Mouse (Mus musculus) limb, embryonic 15.5 days (tissue): ENCODE measurements around the gene Qprt. TPM values are rescaled to one million over a fixed set of nuclear protein-coding genes. Genes with fewer than 3 reads are reported as not detected.

Experiments
- ATAC-seq: fragments of 200-750 bp; cut with Nextera tagmentation; 2 replicates; pipeline ENCODE4 v1.8.0; 2017; ENCODE audit warnings: low read depth, moderate TSS enrichment; ENCODE audit not compliant: insufficient number of reproducible peaks, low FRiP score, low TSS enrichment
- H3K27ac ChIP-seq: fragments of 300-500 bp; sonication (generic); 2 replicates; pipeline ENCODE4 v1.5.1; 2015; ENCODE audit warnings: moderate library complexity, mild to moderate bottlenecking, inconsistent platforms
- H3K27me3 ChIP-seq: fragments of 300-500 bp; sonication (generic); 2 replicates; pipeline ENCODE4 v1.6.1; 2015; ENCODE audit warnings: inconsistent platforms
- H3K36me3 ChIP-seq: fragments of 300-500 bp; sonication (generic); 2 replicates; pipeline ENCODE4 v1.6.1; 2015; ENCODE audit warnings: inconsistent platforms
- H3K4me1 ChIP-seq: fragments of 300-500 bp; sonication (generic); 2 replicates; pipeline ENCODE4 v1.6.1; 2015; ENCODE audit warnings: inconsistent platforms
- H3K4me2 ChIP-seq: fragments of 300-500 bp; sonication (generic); 2 replicates; pipeline ENCODE4 v1.6.1; 2015; ENCODE audit warnings: mild to moderate bottlenecking, inconsistent platforms
- H3K4me3 ChIP-seq: fragments of 300-500 bp; sonication (generic); 2 replicates; pipeline ENCODE4 v1.5.1; 2015; ENCODE audit warnings: mild to moderate bottlenecking, inconsistent platforms
- H3K9ac ChIP-seq: fragments of 300-500 bp; sonication (generic); 2 replicates; pipeline ENCODE4 v1.6.1; 2015; ENCODE audit warnings: inconsistent platforms
- H3K9me3 ChIP-seq: fragments of 300-500 bp; sonication (generic); 2 replicates; pipeline ENCODE4 v1.6.1; 2016; ENCODE audit warnings: inconsistent platforms
- WGBS: fragments of 180-500 bp; shearing (Covaris S2); methylation state at CpG from one replicate; pipeline ENCODE4 v1.1.7; 2015; 5-methylcytosine and 5-hydroxymethylcytosine counted together
- polyA plus RNA-seq: library from polyadenylated mRNA; unstranded; fragments of >200 nt; fragmentation: Nextera tagmentation; extraction: Ambion mirVana; gene quantifications from 2 replicates; pipeline ENCODE4 v1.2.1, GENCODE M21; 2015

Gene Qprt
- 4.1 and 6.3 TPM in 2 replicates for polyA plus RNA-seq

DNA sequence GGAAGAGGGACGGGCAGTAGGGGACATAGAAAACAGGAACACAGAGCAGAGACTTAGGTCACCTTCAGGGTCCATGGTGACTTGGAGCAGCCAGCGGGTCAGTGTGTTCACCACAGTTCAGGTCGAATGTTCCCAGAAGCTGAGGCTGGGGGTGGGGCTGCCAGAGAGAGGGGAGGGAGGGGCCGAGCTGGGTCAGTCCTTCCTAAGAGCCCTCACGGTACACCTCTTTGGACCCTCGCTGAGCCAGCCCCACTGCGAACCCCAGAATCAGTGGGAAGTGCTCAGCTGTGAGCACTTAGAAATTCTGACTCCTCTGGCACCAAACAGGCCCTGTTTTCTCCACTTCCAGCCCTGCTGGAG, at the start of gene Qprt:
Gene Qprt (minus strand): TSS at position 316 of the 360 bp plus-strand sequence.
- Histone ChIP-seq H3K27ac (no peak within 1 kb of the TSS), H3K4me1 (peaks cover 25% of the 10 kb centered on the region), H3K9ac (no peak within 1 kb of the TSS), H3K4me3 (peak within 1 kb of the TSS; percentile 15), H3K4me2 (0 out of 2 replicates have a peak within 1 kb of the TSS, but pooled peaks have one; percentile 17), H3K36me3 (no peaks in the 10 kb centered on the region), H3K9me3 (no peaks in the 10 kb centered on the region), H3K27me3 (peaks cover 35% of the 10 kb centered on the region)
- WGBS: 14% methylated on average over 7 of the region's 7 CpGs
- no peak for ATAC-seq

DNA sequence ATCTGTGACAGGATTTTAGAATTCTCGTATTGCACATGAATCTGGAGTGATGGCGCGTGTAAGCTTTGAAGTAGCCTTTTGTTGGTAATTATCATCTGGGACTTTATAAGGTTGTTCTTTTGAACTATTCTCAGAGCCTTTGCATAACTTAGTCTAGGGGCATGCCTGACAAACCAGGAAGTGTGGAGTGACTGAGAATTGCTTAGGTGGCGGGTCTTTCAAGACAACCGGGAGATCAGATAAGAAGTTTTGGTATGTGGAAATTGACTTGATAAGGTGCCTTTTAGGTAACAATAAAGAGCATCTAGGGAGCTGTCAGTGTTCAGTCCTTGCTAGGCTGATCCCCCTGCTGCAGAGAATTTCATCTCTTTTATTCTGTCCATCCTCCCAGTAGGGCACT, 44.5 kb upstream of the Qprt start:
- Histone ChIP-seq H3K4me2 (no peak overlapping the region), H3K9me3 (no peaks in the 10 kb centered on the region), H3K36me3 (no peaks in the 10 kb centered on the region), H3K27ac (no peak overlapping the region), H3K4me1 (no peaks in the 10 kb centered on the region), H3K27me3 (no peaks in the 10 kb centered on the region), H3K9ac (no peak overlapping the region), H3K4me3 (no peak overlapping the region)
- no peak for ATAC-seq
- WGBS: 87% methylated on average over 5 of the region's 5 CpGs

- Histone ChIP-seq H3K27me3 (no peaks in the 10 kb centered on the region), H3K27ac (no peak overlapping the region), H3K4me2 (no peak overlapping the region), H3K36me3 (no peaks in the 10 kb centered on the region), H3K4me1 (no peaks in the 10 kb centered on the region), H3K9ac (no peak overlapping the region), H3K9me3 (no peaks in the 10 kb centered on the region), H3K4me3 (no peak overlapping the region)
- 84% methylated on average over 12 of the region's 12 CpGs for WGBS
- ATAC-seq: no peak
These were observed 43.8 kb upstream of the Qprt start for GRCm38 (mm10) chr7:127165607-127166493.

DNA sequence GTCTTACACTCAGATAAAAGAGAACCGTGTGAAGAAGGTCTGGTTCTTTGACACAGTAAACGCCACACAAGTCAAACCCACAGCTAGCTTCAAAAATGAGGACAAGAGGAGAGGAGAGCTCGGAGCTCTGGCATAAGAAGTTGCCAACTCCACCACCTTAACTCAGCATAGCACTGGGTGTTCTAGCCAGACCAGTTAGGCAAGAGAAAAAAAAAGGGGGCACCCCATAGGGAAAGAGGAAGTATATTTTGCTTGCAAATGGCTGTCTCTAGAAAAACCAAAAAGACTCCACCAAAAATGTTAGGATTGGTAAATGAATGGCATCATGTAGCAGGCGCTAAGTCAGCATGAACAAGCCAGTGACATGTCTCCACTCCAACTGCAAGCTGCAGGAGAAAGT, 42.0 kb upstream of the Qprt start:
- Histone ChIP-seq H3K36me3 (no peaks in the 10 kb centered on the region), H3K4me1 (no peaks in the 10 kb centered on the region), H3K9ac (no peak overlapping the region), H3K4me3 (no peak overlapping the region), H3K27me3 (no peaks in the 10 kb centered on the region), H3K27ac (no peak overlapping the region), H3K9me3 (no peaks in the 10 kb centered on the region), H3K4me2 (no peak overlapping the region)
- ATAC-seq: no peak
- 87% methylated on average over 4 of the region's 4 CpGs for WGBS

- Histone ChIP-seq H3K4me2 (no peak overlapping the region), H3K9ac (no peak overlapping the region), H3K9me3 (no peaks in the 10 kb centered on the region), H3K4me1 (no peaks in the 10 kb centered on the region), H3K36me3 (no peaks in the 10 kb centered on the region), H3K27ac (no peak overlapping the region), H3K4me3 (no peak overlapping the region), H3K27me3 (no peaks in the 10 kb centered on the region)
- WGBS: 83% methylated on average over 5 of the region's 5 CpGs
- ATAC-seq: no peak
These were observed 40.5 kb upstream of the Qprt start for GRCm38 (mm10) chr7:127162546-127162945.

DNA sequence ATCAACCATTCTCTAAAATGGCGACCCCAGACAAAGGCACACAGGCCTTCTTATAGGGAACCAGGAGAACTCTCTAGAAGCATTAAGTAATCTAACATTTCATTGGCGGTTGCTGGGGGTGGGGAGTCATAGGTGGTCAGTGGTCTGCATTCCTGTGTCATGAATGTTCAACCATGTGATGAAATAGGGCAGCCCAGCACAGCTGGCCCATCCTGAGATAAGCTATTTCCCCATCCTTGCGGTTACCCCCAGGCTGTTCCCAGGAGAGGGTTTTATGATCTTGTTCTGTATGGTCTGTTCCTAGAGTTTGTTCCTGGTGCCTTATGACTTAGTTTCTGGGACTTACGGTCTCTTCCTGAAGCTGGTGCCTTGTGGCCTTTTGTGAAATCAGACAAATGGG, 35.5 kb upstream of the Qprt start:
- Histone ChIP-seq H3K4me2 (no peak overlapping the region), H3K27ac (no peak overlapping the region), H3K4me3 (no peak overlapping the region), H3K27me3 (no peaks in the 10 kb centered on the region), H3K9me3 (no peaks in the 10 kb centered on the region), H3K9ac (no peak overlapping the region), H3K4me1 (no peaks in the 10 kb centered on the region), H3K36me3 (no peaks in the 10 kb centered on the region)
- ATAC-seq: no peak
- WGBS: 75% methylated on average over 4 of the region's 4 CpGs

DNA sequence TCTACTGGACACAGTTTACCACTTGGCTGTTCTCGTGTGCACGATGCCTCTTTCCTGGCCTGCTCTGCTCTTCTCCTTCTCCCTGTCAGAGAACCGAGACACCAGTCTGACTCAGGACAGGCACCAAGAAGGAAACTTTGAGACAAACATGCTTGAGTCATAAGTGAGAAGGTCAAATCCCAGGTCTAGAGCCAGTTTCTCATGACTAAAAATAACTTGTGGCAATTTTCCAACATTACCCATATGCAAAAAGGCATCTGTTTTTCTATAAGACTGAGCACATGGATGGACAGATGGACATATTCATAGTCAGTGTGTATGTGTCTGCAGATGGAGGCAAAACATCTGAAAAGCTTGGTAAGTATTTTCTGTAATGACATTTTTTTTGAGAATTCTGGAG, 31.5 kb upstream of the Qprt start:
- ATAC-seq: no peak
- H3K36me3 ChIP-seq: no peaks in the 10 kb centered on the region
- H3K4me3 ChIP-seq: no peak overlapping the region
- no peak overlapping the region for H3K9ac ChIP-seq
- WGBS: 80% methylated on average over 3 of the region's 3 CpGs
- no peak overlapping the region for H3K4me2 ChIP-seq
- no peaks in the 10 kb centered on the region for H3K4me1 ChIP-seq
- H3K27me3 ChIP-seq: no peaks in the 10 kb centered on the region
- no peak overlapping the region for H3K27ac ChIP-seq
- no peaks in the 10 kb centered on the region for H3K9me3 ChIP-seq

GRCm38 (mm10) chr7:127152464-127152863, 30.4 kb upstream of the Qprt start:
- no peak overlapping the region for H3K27ac ChIP-seq
- no peak for ATAC-seq
- no peaks in the 10 kb centered on the region for H3K27me3 ChIP-seq
- H3K4me3 ChIP-seq: no peak overlapping the region
- no peaks in the 10 kb centered on the region for H3K4me1 ChIP-seq
- no peaks in the 10 kb centered on the region for H3K36me3 ChIP-seq
- no peak overlapping the region for H3K9ac ChIP-seq
- H3K4me2 ChIP-seq: no peak overlapping the region
- 90% methylated on average over 6 of the region's 6 CpGs for WGBS
- no peaks in the 10 kb centered on the region for H3K9me3 ChIP-seq

- no peaks in the 10 kb centered on the region for H3K36me3 ChIP-seq
- no peak overlapping the region for H3K4me2 ChIP-seq
- H3K27me3 ChIP-seq: no peaks in the 10 kb centered on the region
- WGBS: 51% methylated on average over 3 of the region's 3 CpGs
- no peak overlapping the region for H3K9ac ChIP-seq
- no peak overlapping the region for H3K4me3 ChIP-seq
- H3K9me3 ChIP-seq: no peaks in the 10 kb centered on the region
- no peaks in the 10 kb centered on the region for H3K4me1 ChIP-seq
- no peak overlapping the region for H3K27ac ChIP-seq
- ATAC-seq: no peak
These were observed 25.9 kb upstream of the Qprt start for GRCm38 (mm10) chr7:127147901-127148300.

DNA sequence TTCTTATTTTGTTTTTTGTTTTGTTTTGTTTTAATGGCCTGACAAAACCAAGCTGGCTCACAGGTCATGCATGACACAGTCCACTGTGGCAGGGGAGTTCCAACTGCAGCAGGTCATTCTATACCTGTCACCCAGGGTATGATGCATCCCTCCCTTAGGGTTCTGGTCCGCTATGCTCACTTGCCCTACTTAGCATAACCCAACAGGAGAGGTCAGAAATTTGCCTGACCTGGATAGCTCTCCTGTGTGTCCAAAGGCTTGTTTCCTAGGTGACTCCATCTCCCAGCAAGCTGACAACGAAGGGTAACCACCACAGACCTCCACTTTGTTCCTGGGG, 24.2 kb upstream of the Qprt start:
- no peak for ATAC-seq
- H3K36me3 ChIP-seq: no peaks in the 10 kb centered on the region
- H3K27me3 ChIP-seq: no peaks in the 10 kb centered on the region
- no peaks in the 10 kb centered on the region for H3K9me3 ChIP-seq
- no peak overlapping the region for H3K4me2 ChIP-seq
- no peak overlapping the region for H3K27ac ChIP-seq
- 67% methylated on average over 2 of the region's 2 CpGs for WGBS
- H3K4me3 ChIP-seq: no peak overlapping the region
- no peak overlapping the region for H3K9ac ChIP-seq
- H3K4me1 ChIP-seq: no peaks in the 10 kb centered on the region

GRCm38 (mm10) chr7:127145387-127146266, 23.6 kb upstream of the Qprt start:
- no peak overlapping the region for H3K4me3 ChIP-seq
- 52% methylated on average over 9 of the region's 9 CpGs for WGBS
- no peak overlapping the region for H3K4me2 ChIP-seq
- no peaks in the 10 kb centered on the region for H3K4me1 ChIP-seq
- H3K9me3 ChIP-seq: no peaks in the 10 kb centered on the region
- no peak overlapping the region for H3K27ac ChIP-seq
- H3K27me3 ChIP-seq: no peaks in the 10 kb centered on the region
- H3K9ac ChIP-seq: no peak overlapping the region
- H3K36me3 ChIP-seq: no peaks in the 10 kb centered on the region
- ATAC-seq: no peak

DNA sequence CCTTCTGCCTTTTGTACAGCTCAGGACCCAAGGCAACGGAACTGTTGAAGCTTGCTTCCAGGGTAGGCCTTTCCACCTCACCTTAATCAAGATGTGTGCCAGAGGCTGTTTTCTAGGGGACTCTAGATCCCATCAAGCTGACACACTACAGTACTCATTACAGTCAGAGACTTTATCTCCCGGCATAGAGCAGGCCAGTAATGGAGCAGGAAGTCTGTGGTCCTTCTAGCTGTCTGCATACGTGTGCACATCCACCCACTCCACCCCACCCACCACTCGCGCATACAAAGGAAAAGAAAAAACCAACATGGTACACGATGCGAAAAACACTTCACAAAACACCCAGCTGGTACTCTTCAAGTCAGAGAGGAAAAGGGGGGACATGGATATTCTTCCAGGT, 22.4 kb upstream of the Qprt start:
- no peaks in the 10 kb centered on the region for H3K9me3 ChIP-seq

More for the DNA sequence above, 22.4 kb upstream of the Qprt start:
- no peak overlapping the region for H3K27ac ChIP-seq
- no peaks in the 10 kb centered on the region for H3K36me3 ChIP-seq
- H3K27me3 ChIP-seq: no peaks in the 10 kb centered on the region
- H3K4me2 ChIP-seq: no peak overlapping the region
- no peak overlapping the region for H3K9ac ChIP-seq
- no peaks in the 10 kb centered on the region for H3K4me1 ChIP-seq
- no peak overlapping the region for H3K4me3 ChIP-seq
- ATAC-seq: no peak
- 84% methylated on average over 7 of the region's 7 CpGs for WGBS
